Mouse (Mus musculus) testis, adult 2 months (tissue): ENCODE data around the gene Taf8. TPM values are rescaled to one million over a fixed set of nuclear protein-coding genes. Genes with fewer than 3 reads are reported as not detected.
A peak's percentile ranks its signal among the peaks of the same experiment; 100 is the strongest.

Experiments used
- H3K27ac ChIP-seq: fragments of 200-500 bp; 2 replicates; pipeline ENCODE4 v1.5.1; 2012; ENCODE audit warnings: low read depth, low read length; ENCODE audit not compliant: control insufficient read depth, insufficient read depth
- H3K27me3 ChIP-seq: fragments of 200-500 bp; 2 replicates; pipeline ENCODE4 v1.6.1; 2012; ENCODE audit warnings: mild to moderate bottlenecking, low read length, moderate library complexity; ENCODE audit not compliant: control insufficient read depth, insufficient read depth
- H3K36me3 ChIP-seq: fragments of 200-500 bp; 2 replicates; pipeline ENCODE4 v1.6.1; 2012; ENCODE audit warnings: mild to moderate bottlenecking, low read length; ENCODE audit not compliant: control insufficient read depth, insufficient read depth
- H3K4me1 ChIP-seq: fragments of 200-500 bp; 2 replicates; pipeline ENCODE4 v1.6.1; 2012; ENCODE audit warnings: low read length; ENCODE audit not compliant: control insufficient read depth, insufficient read depth
- H3K4me3 ChIP-seq: fragments of 200-500 bp; 2 replicates; pipeline ENCODE4 v1.5.1; 2012; ENCODE audit warnings: low read depth, mild to moderate bottlenecking, low read length, moderate library complexity, mixed read lengths; ENCODE audit not compliant: control insufficient read depth
- CTCF ChIP-seq: fragments of 200-500 bp; IDR thresholded peaks from 2 replicates; pipeline ENCODE4 v1.5.1; 2012; ENCODE audit warnings: low read depth, mild to moderate bottlenecking, inconsistent platforms, low read length, moderate library complexity; ENCODE audit not compliant: control insufficient read depth, insufficient read depth, insufficient replicate concordance
- POLR2A ChIP-seq: fragments of 200-500 bp; IDR thresholded peaks from 2 replicates; pipeline ENCODE4 v1.6.1; 2012; ENCODE audit warnings: low read depth, mild to moderate bottlenecking, inconsistent platforms, low read length, moderate library complexity; ENCODE audit not compliant: control insufficient read depth
- polyA plus RNA-seq: library from polyadenylated mRNA; depleted of rRNA; stranded (reverse); fragments of >200 nt; gene quantifications from 2 replicates; pipeline ENCODE4 v1.2.3, GENCODE M21; 2012

The Taf8 gene
- polyA plus RNA-seq, 1 experiment, result 15.3 TPM

DNA sequence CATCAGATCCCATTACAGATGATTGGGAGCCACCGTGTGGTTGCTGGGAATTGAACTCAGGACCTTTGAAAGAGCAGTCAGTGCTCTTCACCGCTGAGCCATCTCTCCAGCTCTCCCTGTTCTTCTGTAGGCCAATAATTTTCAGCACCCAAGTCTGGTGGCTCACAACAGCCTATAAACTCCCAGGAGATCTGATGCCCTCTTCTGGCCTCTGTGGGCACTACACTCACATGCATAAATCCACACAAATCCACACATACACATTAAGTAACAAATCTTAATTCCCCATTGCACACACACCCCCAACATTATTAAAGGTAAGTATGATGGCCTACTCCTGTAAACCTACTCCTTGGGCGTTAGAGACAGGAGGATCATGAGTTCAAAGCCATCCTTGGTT is 14.1 kb upstream of the Taf8 start:
- H3K4me3 ChIP-seq, result no peak overlapping the region
- H3K36me3 ChIP-seq, result no peaks in the 10 kb centered on the region
- H3K4me1 ChIP-seq, result peaks cover 3% of the 10 kb centered on the region; the same call in 1 of the 2 replicates
- no peak overlapping the region for H3K27ac ChIP-seq
- TF ChIP-seq CTCF (no peak), POLR2A (no peak)
- no peaks in the 10 kb centered on the region for H3K27me3 ChIP-seq

DNA sequence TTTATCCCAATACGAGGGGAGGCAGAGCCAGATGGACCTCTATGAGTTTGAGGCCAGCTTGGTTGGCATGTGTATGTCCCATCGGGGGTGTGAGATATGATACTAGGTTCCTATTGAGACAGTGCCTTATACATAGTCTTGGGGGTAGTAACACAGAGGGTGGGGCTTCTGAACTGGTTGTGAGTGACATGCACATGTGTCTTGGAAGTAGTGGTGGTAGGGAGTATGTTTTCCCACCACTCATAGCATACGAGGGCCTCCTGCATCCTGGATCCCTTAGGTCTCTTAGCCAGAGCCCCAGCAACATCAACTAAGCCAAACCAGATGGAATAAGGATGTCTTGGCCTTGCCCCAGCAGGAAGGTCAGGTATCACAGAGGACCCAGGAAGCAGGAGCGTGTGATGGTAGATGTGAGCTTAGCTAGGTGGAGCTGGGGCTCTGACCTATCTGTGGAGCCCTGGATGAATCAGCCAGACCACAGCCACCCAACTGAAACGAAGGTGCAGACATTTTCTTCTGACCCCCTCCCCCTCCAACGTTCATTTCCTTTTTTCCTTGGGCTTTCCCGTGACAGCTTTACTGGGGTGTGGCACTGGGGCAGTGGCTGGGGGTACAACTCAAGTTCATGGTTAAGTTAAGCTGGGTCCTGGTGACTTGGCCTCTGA is 13.2 kb upstream of the Taf8 start:
- H3K27ac ChIP-seq, result no peak overlapping the region
- peaks cover 3% of the 10 kb centered on the region; the same call in 1 of the 2 replicates for H3K4me1 ChIP-seq
- TF ChIP-seq CTCF (no peak), POLR2A (no peak)
- no peak overlapping the region for H3K4me3 ChIP-seq
- no peaks in the 10 kb centered on the region for H3K36me3 ChIP-seq
- no peaks in the 10 kb centered on the region for H3K27me3 ChIP-seq

- H3K4me3 ChIP-seq, result no peak overlapping the region
- peaks cover 3% of the 10 kb centered on the region; the same call in 1 of the 2 replicates for H3K4me1 ChIP-seq
- H3K27ac ChIP-seq, result no peak overlapping the region
- H3K27me3 ChIP-seq, result no peaks in the 10 kb centered on the region
- no peaks in the 10 kb centered on the region for H3K36me3 ChIP-seq
- TF ChIP-seq CTCF, result no peak
- no peak for TF ChIP-seq POLR2A
Measured at GRCm38 (mm10) chr17:47512956-47513775, 11.1 kb upstream of the Taf8 start.

- H3K27ac ChIP-seq, result peak overlapping the region; percentile 72
- peaks cover 5% of the 10 kb centered on the region for H3K4me1 ChIP-seq
- TF ChIP-seq POLR2A (no peak), CTCF (peak; percentile 75)
- H3K36me3 ChIP-seq, result no peaks in the 10 kb centered on the region
- H3K27me3 ChIP-seq, result no peaks in the 10 kb centered on the region
- H3K4me3 ChIP-seq, result no peak overlapping the region; the same call in 1 of the 2 replicates
Measured at GRCm38 (mm10) chr17:47511111-47512020, 9.3 kb upstream of the Taf8 start.

DNA sequence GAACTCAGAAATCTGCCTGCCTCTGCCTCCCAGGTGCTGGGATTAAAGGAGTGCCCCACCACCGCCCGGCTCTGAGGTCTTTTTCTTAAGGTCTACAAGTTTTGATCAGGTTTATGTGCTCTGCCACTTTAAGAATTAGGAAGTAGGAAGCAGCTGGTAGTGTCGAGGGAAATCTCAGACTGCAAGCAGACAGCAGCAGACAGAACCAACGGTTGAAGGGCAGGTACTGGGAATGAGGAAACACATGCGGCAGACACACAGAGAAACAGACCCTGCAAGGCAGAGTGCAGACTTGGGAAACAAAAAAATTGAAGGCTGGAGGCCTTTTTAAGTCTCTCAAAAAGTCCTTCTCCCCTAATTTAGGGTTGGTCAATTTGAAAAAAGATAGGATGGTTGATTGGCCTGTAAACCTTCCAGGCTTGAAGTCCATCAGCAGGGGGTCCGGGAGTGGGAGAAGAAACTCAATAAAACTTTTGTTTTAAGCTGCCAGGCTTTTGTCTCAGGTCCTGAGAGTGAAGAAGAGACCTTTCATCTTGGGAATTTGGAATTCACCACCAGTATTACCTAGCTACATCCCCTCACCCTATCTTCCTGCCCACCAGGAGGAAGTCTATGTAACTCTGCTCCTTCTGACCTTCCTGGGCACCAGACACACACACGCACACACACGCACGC is 7.1 kb upstream of the Taf8 start:
- Histone ChIP-seq H3K27me3 (no peaks in the 10 kb centered on the region), H3K27ac (no peak overlapping the region), H3K36me3 (no peaks in the 10 kb centered on the region), H3K4me1 (peaks cover 15% of the 10 kb centered on the region), H3K4me3 (no peak overlapping the region)
- no peak for TF ChIP-seq POLR2A
- TF ChIP-seq CTCF, result no peak

- no peaks in the 10 kb centered on the region for H3K36me3 ChIP-seq
- H3K4me3 ChIP-seq, result no peak overlapping the region
- peaks cover 15% of the 10 kb centered on the region for H3K4me1 ChIP-seq
- peak overlapping the region; percentile 61 for H3K27ac ChIP-seq
- TF ChIP-seq POLR2A, result no peak
- no peak for TF ChIP-seq CTCF
- H3K27me3 ChIP-seq, result no peaks in the 10 kb centered on the region
Measured at GRCm38 (mm10) chr17:47508012-47508608, 6.0 kb upstream of the Taf8 start.
